Comparison of ENCODE assay signal across 9 mouse cellular contexts in the genomic region with DNA sequence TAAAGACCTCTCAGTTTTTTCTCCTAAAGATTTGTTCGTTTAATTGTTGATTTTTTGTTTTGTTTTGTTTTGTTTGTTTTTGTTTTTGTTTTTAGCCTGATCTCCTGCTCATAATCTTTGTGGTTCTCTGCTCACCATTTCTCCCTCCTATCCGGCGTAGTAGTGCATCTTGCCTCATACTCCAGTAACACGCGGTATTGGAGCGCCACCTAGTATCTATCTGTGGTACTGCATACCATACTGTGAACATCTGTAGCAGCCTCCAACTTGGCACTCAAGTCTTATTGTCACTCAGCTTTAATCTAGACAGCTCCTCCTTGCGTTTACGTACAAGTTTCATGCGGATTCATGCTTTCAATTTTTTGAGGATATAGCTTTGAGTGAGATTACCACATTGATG. TPM values are rescaled to one million over a fixed set of nuclear protein-coding genes. Genes with fewer than 3 reads are reported as not detected.
A peak's percentile ranks its signal among the peaks of the same experiment; 100 is the strongest.
DNase-seq lines count a peak whose midpoint lies in the region; ATAC-seq lines count a peak whose summit lies in the region.
"Had no signal": no experiment of that assay in that cellular context is flagged by ENCODE, and none has a peak within 500 bp of the region (broad histone marks: within the 10 kb centered on the region; RNA-seq: fewer than 3 reads in every experiment).

No protein-coding gene starts in this region.

- no peaks in the 10 kb centered on the region for H3K9me3 ChIP-seq in forebrain, embryonic 15.5 days
- H3K9me3 ChIP-seq in hindbrain, embryonic 11.5 days (ENCODE audit: control insufficient read depth, low read length) = no peaks in the 10 kb centered on the region
- H3K9me3 ChIP-seq: liver, embryonic 15.5 days had no signal

- peak; percentile 91 for ATAC-seq in forebrain, embryonic 15.5 days (replicated peaks)
- no peak for ATAC-seq in hindbrain, embryonic 11.5 days (ENCODE audit: low FRiP score)

- no peaks in the 10 kb centered on the region for H3K36me3 ChIP-seq in forebrain, embryonic 15.5 days
- no peaks in the 10 kb centered on the region for H3K36me3 ChIP-seq in hindbrain, embryonic 11.5 days (ENCODE audit: control insufficient read depth, insufficient read depth, low read length)
- H3K36me3 ChIP-seq: liver, embryonic 15.5 days had no signal

- no peak overlapping the region for H3K9ac ChIP-seq in forebrain, embryonic 15.5 days (replicated peaks)
- H3K9ac ChIP-seq in hindbrain, embryonic 11.5 days (ENCODE audit: low read depth, low read length) = no peak overlapping the region
- H3K9ac ChIP-seq: liver, embryonic 15.5 days had no signal

- H3K27me3 ChIP-seq in forebrain, embryonic 15.5 days = no peaks in the 10 kb centered on the region
- no peaks in the 10 kb centered on the region for H3K27me3 ChIP-seq in hindbrain, embryonic 11.5 days (ENCODE audit: control insufficient read depth, insufficient read depth, low read length)
- H3K27me3 ChIP-seq: liver, embryonic 15.5 days had no signal

- H3K4me1 ChIP-seq in forebrain, embryonic 15.5 days = no peaks in the 10 kb centered on the region
- H3K4me1 ChIP-seq in hindbrain, embryonic 11.5 days (replicated peaks; ENCODE audit: control insufficient read depth, insufficient read depth, low read length) = no peaks in the 10 kb centered on the region
- H3K4me1 ChIP-seq: liver, embryonic 15.5 days had no signal

- WGBS in forebrain, embryonic 15.5 days = 14% methylated on average over 9 of the region's 9 CpGs
- WGBS in hindbrain, embryonic 11.5 days = 16% methylated on average over 9 of the region's 9 CpGs

- H3K27ac ChIP-seq in forebrain, embryonic 15.5 days (replicated peaks) = no peak overlapping the region
- no peak overlapping the region for H3K27ac ChIP-seq in hindbrain, embryonic 11.5 days (ENCODE audit: low read depth, low read length)
- H3K27ac ChIP-seq: liver, embryonic 15.5 days had no signal

- peak; percentile 66 for DNase-seq in MEL-GATA-1-ER (ENCODE audit: extremely low read depth, low read depth)
- DNase-seq in c-Kit-positive CD71-positive TER-119-positive erythroid progenitor cells, embryonic 14.5 days (ENCODE audit: low spot score) = peak; percentile 19
- peak; percentile 69 for DNase-seq in hindbrain, embryonic 11.5 days (ENCODE audit: low spot score)
- DNase-seq in layer of hippocampus, adult 9-11 months = peak; percentile 56
- peak; percentile 77 for DNase-seq in lung, postnatal 14 days
- peak; percentile 77 for DNase-seq in retina, embryonic 14.5 days (ENCODE audit: low spot score)
- peak; percentile 31 to 53 for DNase-seq in urinary bladder, postnatal 36 days (ENCODE audit: low spot score in 2 of 2)

- H3K4me3 ChIP-seq in forebrain, embryonic 15.5 days = no peak overlapping the region
- H3K4me3 ChIP-seq in hindbrain, embryonic 11.5 days (ENCODE audit: low read depth, low read length) = no peak overlapping the region
- H3K4me3 ChIP-seq: liver, embryonic 15.5 days had no signal

- no peak overlapping the region for H3K4me2 ChIP-seq in forebrain, embryonic 15.5 days (replicated peaks)
- no peak overlapping the region for H3K4me2 ChIP-seq in hindbrain, embryonic 11.5 days (replicated peaks; ENCODE audit: low read depth, low read length)
- H3K4me2 ChIP-seq: liver, embryonic 15.5 days had no signal

RNA-seq across cellular contexts. Expression of gene Sytl4, which starts 37.4 kb away (rescaled TPM):
- 0.36 and 0.82 TPM in 2 replicates for polyA plus RNA-seq in forebrain, embryonic 15.5 days (2015; fragmentation: Nextera tagmentation; extraction: Ambion mirVana)
- polyA plus RNA-seq in hindbrain, embryonic 11.5 days (2014; fragmentation: Nextera tagmentation; extraction: Ambion mirVana) = 1.8 and 2.5 TPM in 2 replicates

RNA-seq across cellular contexts. Expression of gene Cstf2, which starts 40.0 kb away (rescaled TPM):
- 56.8 and 62.1 TPM in 2 replicates for polyA plus RNA-seq in forebrain, embryonic 15.5 days (2015; fragmentation: Nextera tagmentation; extraction: Ambion mirVana)
- 66.7 and 71.3 TPM in 2 replicates for polyA plus RNA-seq in hindbrain, embryonic 11.5 days (2014; fragmentation: Nextera tagmentation; extraction: Ambion mirVana)

Comparison
In these comparisons a context has a peak if more than half of its experiments do, and no peak if none do; other contexts are left out.
1. DNase-seq: peak in every context shown above with its lines; median percentile 77 in lung, postnatal 14 days; 77 in retina, embryonic 14.5 days; 69 in hindbrain, embryonic 11.5 days; 66 in MEL-GATA-1-ER; 56 in layer of hippocampus, adult 9-11 months; 42 in urinary bladder, postnatal 36 days; 19 in c-Kit-positive CD71-positive TER-119-positive erythroid progenitor cells, embryonic 14.5 days.